10 mouse cellular contexts compared by ENCODE assay signal in the genomic region with DNA sequence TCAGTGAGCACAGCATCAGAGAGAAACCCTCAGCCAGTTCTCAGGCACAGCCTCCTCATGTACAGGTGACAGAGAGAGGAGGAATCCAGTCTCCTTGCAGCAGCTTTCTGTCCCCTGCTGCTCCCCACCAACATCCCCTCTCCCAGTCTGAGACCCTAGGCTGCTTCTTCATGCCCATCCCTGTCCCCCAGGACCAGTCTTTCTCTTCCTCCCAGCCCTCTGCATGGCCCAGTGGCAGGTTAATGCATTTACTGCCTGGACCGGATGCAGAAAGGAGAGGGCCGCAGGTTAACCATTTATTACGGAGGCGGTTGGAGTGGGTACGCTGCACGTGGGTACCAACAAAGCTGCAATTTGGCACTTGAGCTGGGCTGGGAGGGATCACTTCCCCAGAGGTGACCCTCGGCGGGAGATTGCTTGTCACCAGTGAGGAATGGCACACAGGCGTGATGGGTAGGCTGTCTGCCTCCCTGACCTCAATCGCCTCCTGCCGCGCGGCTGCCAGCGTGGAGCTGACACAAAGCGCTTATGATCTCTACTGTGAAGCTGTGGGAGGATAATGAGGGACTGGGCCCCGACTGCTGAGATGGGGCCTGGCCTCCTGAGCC. TPM values are rescaled to one million over a fixed set of nuclear protein-coding genes. Genes with fewer than 3 reads are reported as not detected.
DNase-seq lines count a peak whose midpoint lies in the region; ATAC-seq and TF ChIP-seq lines count a peak whose summit lies in the region.
"Had no signal": no experiment of that assay in that cellular context is flagged by ENCODE, and none has a peak within 500 bp of the region (broad histone marks: within the 10 kb centered on the region; RNA-seq: fewer than 3 reads in every experiment).

No protein-coding gene starts in this region.

- 0 out of 2 replicates have a peak overlapping the region, but pooled peaks have one; percentile 13 for H3K9ac ChIP-seq in stomach, embryonic 16.5 days (ENCODE audit: low read length)
- H3K9ac ChIP-seq in stomach, postnatal 0 days (ENCODE audit: low read length), result no peak overlapping the region
- H3K9ac ChIP-seq in forebrain, embryonic 16.5 days (replicated peaks; ENCODE audit: low read depth, low read length), result peak overlapping the region; percentile 42
- H3K9ac ChIP-seq in midbrain, embryonic 13.5 days (replicated peaks), result no peak overlapping the region
- H3K9ac ChIP-seq: liver, embryonic 14.5 days had no signal

- no peaks in the 10 kb centered on the region; the same call in 1 of the 2 replicates for H3K27me3 ChIP-seq in stomach, embryonic 16.5 days (ENCODE audit: control insufficient read depth, insufficient read depth, low read length)
- no peaks in the 10 kb centered on the region for H3K27me3 ChIP-seq in stomach, postnatal 0 days (ENCODE audit: control insufficient read depth, insufficient read depth, low read length)
- H3K27me3 ChIP-seq in forebrain, embryonic 16.5 days (replicated peaks; ENCODE audit: control insufficient read depth, insufficient read depth, low read length), result no peaks in the 10 kb centered on the region
- H3K27me3 ChIP-seq in midbrain, embryonic 13.5 days, result peaks cover 7% of the 10 kb centered on the region; the same call in 1 of the 2 replicates

- 0 out of 2 replicates have a peak, but pooled peaks cover 4% of the 10 kb centered on the region for H3K9me3 ChIP-seq in stomach, embryonic 16.5 days (replicated peaks; ENCODE audit: control insufficient read depth, low read length)
- H3K9me3 ChIP-seq in stomach, postnatal 0 days (ENCODE audit: control insufficient read depth, low read length), result no peaks in the 10 kb centered on the region
- H3K9me3 ChIP-seq in forebrain, embryonic 16.5 days (ENCODE audit: control insufficient read depth, low read length), result no peaks in the 10 kb centered on the region
- no peaks in the 10 kb centered on the region for H3K9me3 ChIP-seq in midbrain, embryonic 13.5 days

- no peak for ATAC-seq in stomach, embryonic 16.5 days (ENCODE audit: insufficient read depth, low FRiP score)
- no peak for ATAC-seq in stomach, postnatal 0 days (ENCODE audit: low FRiP score, low TSS enrichment)
- no peak for ATAC-seq in forebrain, embryonic 16.5 days
- ATAC-seq in midbrain, embryonic 13.5 days, result peak; percentile 79
- no peak for ATAC-seq in CD4-positive, CD25-positive, alpha-beta regulatory T cell, adult 4 months

- no peak overlapping the region for H3K4me2 ChIP-seq in stomach, embryonic 16.5 days (ENCODE audit: low read depth, low read length)
- no peak overlapping the region for H3K4me2 ChIP-seq in stomach, postnatal 0 days (replicated peaks; ENCODE audit: low read depth)
- H3K4me2 ChIP-seq in forebrain, embryonic 16.5 days (ENCODE audit: low read length), result no peak overlapping the region
- no peak overlapping the region for H3K4me2 ChIP-seq in midbrain, embryonic 13.5 days (replicated peaks)

- no peak overlapping the region for H3K4me3 ChIP-seq in stomach, embryonic 16.5 days (replicated peaks; ENCODE audit: low read length)
- H3K4me3 ChIP-seq in stomach, postnatal 0 days (ENCODE audit: low read depth, low read length), result no peak overlapping the region
- no peak overlapping the region for H3K4me3 ChIP-seq in forebrain, embryonic 16.5 days (replicated peaks; ENCODE audit: low read length)
- no peak overlapping the region for H3K4me3 ChIP-seq in midbrain, embryonic 13.5 days (replicated peaks)

- TF ChIP-seq CTCF in stomach, postnatal 0 days (IDR thresholded peaks at IDR 0.05; ENCODE audit: low read depth), result no peak

- TF ChIP-seq EP300 in stomach, postnatal 0 days (optimal IDR thresholded peaks at IDR 0.05), result no peak

- no peaks in the 10 kb centered on the region for H3K36me3 ChIP-seq in stomach, embryonic 16.5 days (ENCODE audit: control insufficient read depth, insufficient read depth, low read length)
- H3K36me3 ChIP-seq in stomach, postnatal 0 days (ENCODE audit: control insufficient read depth, insufficient read depth, low read length), result no peaks in the 10 kb centered on the region
- no peaks in the 10 kb centered on the region; the same call in 1 of the 2 replicates for H3K36me3 ChIP-seq in forebrain, embryonic 16.5 days (ENCODE audit: control insufficient read depth, insufficient read depth)
- 0 out of 2 replicates have a peak, but pooled peaks cover 3% of the 10 kb centered on the region for H3K36me3 ChIP-seq in midbrain, embryonic 13.5 days

- H3K4me1 ChIP-seq in stomach, embryonic 16.5 days (ENCODE audit: control insufficient read depth, insufficient read depth, low read length), result peaks cover 4% of the 10 kb centered on the region; the same call in 1 of the 2 replicates
- H3K4me1 ChIP-seq in stomach, postnatal 0 days (replicated peaks; ENCODE audit: control insufficient read depth, insufficient read depth), result no peaks in the 10 kb centered on the region; the same call in 1 of the 2 replicates
- peaks cover 17% of the 10 kb centered on the region for H3K4me1 ChIP-seq in forebrain, embryonic 16.5 days (replicated peaks; ENCODE audit: control insufficient read depth, insufficient read depth, low read length)
- H3K4me1 ChIP-seq in midbrain, embryonic 13.5 days (replicated peaks), result peaks cover 17% of the 10 kb centered on the region

- no peak overlapping the region for H3K27ac ChIP-seq in stomach, embryonic 16.5 days (ENCODE audit: low read length)
- no peak overlapping the region for H3K27ac ChIP-seq in stomach, postnatal 0 days (replicated peaks)
- H3K27ac ChIP-seq in forebrain, embryonic 16.5 days (ENCODE audit: low read length), result peak overlapping the region; percentile 19
- H3K27ac ChIP-seq in midbrain, embryonic 13.5 days, result peak overlapping the region; percentile 80
- H3K27ac ChIP-seq: liver, embryonic 14.5 days had no signal

- 32% methylated on average over 16 of the region's 16 CpGs for WGBS in stomach, embryonic 16.5 days
- WGBS in stomach, postnatal 0 days, result 49% methylated on average over 16 of the region's 16 CpGs
- WGBS in forebrain, embryonic 16.5 days, result 13% methylated on average over 16 of the region's 16 CpGs
- WGBS in midbrain, embryonic 13.5 days, result 15% methylated on average over 16 of the region's 16 CpGs

- no peak for DNase-seq in stomach, postnatal 0 days (ENCODE audit: low spot score)
- no peak for DNase-seq in cerebellum, postnatal 14 days
- DNase-seq in urinary bladder, postnatal 4 days (ENCODE audit: low spot score in 2 of 2), result no peak
- DNase-seq: layer of hippocampus, postnatal 36 days; thymus, postnatal 36 days had no signal

RNA-seq across cellular contexts. Expression of a gene that starts 3.1 kb away (rescaled TPM):
- polyA plus RNA-seq in stomach, embryonic 16.5 days (2015; fragmentation: Nextera tagmentation; extraction: Ambion mirVana), result not detected in 2 replicates
- polyA plus RNA-seq in stomach, postnatal 0 days (2015; fragmentation: Nextera tagmentation; extraction: Ambion mirVana), result not detected in 2 replicates
- polyA plus RNA-seq in forebrain, embryonic 16.5 days (2015; fragmentation: Nextera tagmentation; extraction: Ambion mirVana), result not detected in 2 replicates
- polyA plus RNA-seq in midbrain, embryonic 13.5 days (2015; fragmentation: Nextera tagmentation; extraction: Ambion mirVana), result not detected in 2 replicates
- polyA plus RNA-seq in CD4-positive, CD25-positive, alpha-beta regulatory T cell, adult 4 months (2017; shearing (Covaris generic)), result not detected
- polyA plus RNA-seq: liver, embryonic 14.5 days had no signal

Comparison
In these comparisons a context has a peak if more than half of its experiments do, and no peak if none do; other contexts are left out.
1. H3K9ac ChIP-seq: peak in stomach, embryonic 16.5 days (single experiment) and forebrain, embryonic 16.5 days (single experiment); none in stomach, postnatal 0 days (single experiment) and midbrain, embryonic 13.5 days (single experiment).
2. H3K27ac ChIP-seq: peak in forebrain, embryonic 16.5 days (single experiment) and midbrain, embryonic 13.5 days (single experiment); none in stomach, embryonic 16.5 days (single experiment) and stomach, postnatal 0 days (single experiment).